Mouse (Mus musculus): ENCODE measurements at regions not wholly inside any gene's neighbourhood (a gene's known extent, or its start where the extent isn't known, plus 50 kb on each side); places are given as distances from the start of the nearest gene placed in this dataset.

GRCm38 (mm10) chr9:52591188-52591587 lies 88.4 kb downstream of the AI593442 start:
- DNase-seq (no peak), ATAC-seq (ENCODE audit: low FRiP score, low TSS enrichment) (no peak)
- Histone ChIP-seq H3K27ac (replicated peaks; ENCODE audit: low read depth, low read length) (no peak overlapping the region), H3K9ac (replicated peaks; ENCODE audit: low read length) (no peak overlapping the region), H3K9me3 (ENCODE audit: control insufficient read depth, low read length) (no peaks in the 10 kb centered on the region), H3K4me3 (replicated peaks; ENCODE audit: low read depth, low read length) (no peak overlapping the region), H3K4me2 (ENCODE audit: low read length) (no peak overlapping the region), H3K27me3 (ENCODE audit: control insufficient read depth, insufficient read depth, low read length) (no peaks in the 10 kb centered on the region), H3K36me3 (ENCODE audit: control insufficient read depth, insufficient read depth, low read length) (no peaks in the 10 kb centered on the region), H3K4me1 (ENCODE audit: control insufficient read depth, insufficient read depth, low read length) (no peaks in the 10 kb centered on the region)
- 43% methylated on average over 3 of the region's 3 CpGs for WGBS

DNA sequence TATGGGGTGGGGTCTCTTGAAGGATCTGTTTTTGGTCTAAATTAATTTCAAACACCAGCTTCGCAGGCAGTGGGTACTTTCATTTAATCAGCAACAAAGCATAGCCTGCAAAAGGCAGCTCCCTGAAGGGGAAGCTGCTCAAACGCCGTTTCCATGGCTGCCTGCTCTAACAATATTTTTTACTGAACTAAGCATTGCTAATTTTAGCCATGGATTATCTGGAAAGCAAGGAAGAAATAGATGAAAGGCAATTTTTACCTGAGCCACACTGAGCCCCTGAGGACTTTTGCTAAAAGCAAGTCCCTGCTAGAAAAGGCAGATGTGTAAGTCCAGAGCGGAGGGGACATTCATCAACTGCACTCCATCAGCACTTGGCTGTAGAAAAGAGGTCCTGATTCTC lies 105.5 kb downstream of the AI593442 start:
- H3K9me3 ChIP-seq (ENCODE audit: control insufficient read depth, low read length), result no peaks in the 10 kb centered on the region
- no peak overlapping the region for H3K9ac ChIP-seq (replicated peaks; ENCODE audit: low read length)
- ATAC-seq (ENCODE audit: low FRiP score, low TSS enrichment) (no peak), DNase-seq (peak; percentile 53)
- WGBS, result 52% methylated on average over 4 of the region's 4 CpGs
- no peaks in the 10 kb centered on the region for H3K4me1 ChIP-seq (ENCODE audit: control insufficient read depth, insufficient read depth, low read length)
- no peak overlapping the region for H3K4me3 ChIP-seq (replicated peaks; ENCODE audit: low read depth, low read length)
- H3K36me3 ChIP-seq (ENCODE audit: control insufficient read depth, insufficient read depth, low read length), result no peaks in the 10 kb centered on the region
- no peak overlapping the region for H3K4me2 ChIP-seq (ENCODE audit: low read length)
- no peaks in the 10 kb centered on the region for H3K27me3 ChIP-seq (ENCODE audit: control insufficient read depth, insufficient read depth, low read length)
- H3K27ac ChIP-seq (replicated peaks; ENCODE audit: low read depth, low read length), result peak overlapping the region; percentile 41; the same call in 1 of the 2 replicates

GRCm38 (mm10) chr9:52551577-52552281 lies 127.9 kb downstream of the AI593442 start:
- no peak overlapping the region for H3K9ac ChIP-seq (replicated peaks; ENCODE audit: low read length)
- H3K27me3 ChIP-seq (ENCODE audit: control insufficient read depth, insufficient read depth, low read length), result no peaks in the 10 kb centered on the region
- H3K9me3 ChIP-seq (ENCODE audit: control insufficient read depth, low read length), result no peaks in the 10 kb centered on the region
- no peaks in the 10 kb centered on the region for H3K4me1 ChIP-seq (ENCODE audit: control insufficient read depth, insufficient read depth, low read length)
- 48% methylated on average over 2 of the region's 2 CpGs for WGBS
- H3K27ac ChIP-seq (replicated peaks; ENCODE audit: low read depth, low read length), result no peak overlapping the region
- DNase-seq (peak; percentile 14), ATAC-seq (ENCODE audit: low FRiP score, low TSS enrichment) (no peak)
- no peak overlapping the region for H3K4me3 ChIP-seq (replicated peaks; ENCODE audit: low read depth, low read length)
- no peak overlapping the region for H3K4me2 ChIP-seq (ENCODE audit: low read length)
- H3K36me3 ChIP-seq (ENCODE audit: control insufficient read depth, insufficient read depth, low read length), result no peaks in the 10 kb centered on the region

DNA sequence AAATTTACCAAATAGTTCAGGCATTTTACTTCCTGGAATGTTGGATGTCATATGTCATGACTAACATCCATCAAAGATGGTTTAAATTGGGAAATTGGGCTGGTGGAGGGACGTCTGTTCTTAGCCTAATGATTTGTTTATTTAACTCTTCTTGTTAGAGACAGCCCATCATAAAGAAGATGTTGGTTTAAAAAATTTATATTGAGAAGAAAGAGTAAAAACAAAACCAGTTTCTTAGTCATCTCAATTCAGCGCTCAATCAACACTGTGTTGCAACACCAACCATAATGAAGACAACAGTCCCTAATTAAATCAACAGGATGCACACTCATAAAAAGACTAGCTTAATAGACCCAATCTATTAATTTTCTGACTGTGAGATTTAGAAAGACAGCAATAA lies 133.5 kb downstream of the AI593442 start:
- Histone ChIP-seq H3K4me2 (ENCODE audit: low read length) (no peak overlapping the region), H3K9me3 (ENCODE audit: control insufficient read depth, low read length) (no peaks in the 10 kb centered on the region), H3K4me1 (ENCODE audit: control insufficient read depth, insufficient read depth, low read length) (no peaks in the 10 kb centered on the region), H3K4me3 (replicated peaks; ENCODE audit: low read depth, low read length) (no peak overlapping the region), H3K9ac (replicated peaks; ENCODE audit: low read length) (no peak overlapping the region), H3K27ac (replicated peaks; ENCODE audit: low read depth, low read length) (no peak overlapping the region), H3K36me3 (ENCODE audit: control insufficient read depth, insufficient read depth, low read length) (no peaks in the 10 kb centered on the region), H3K27me3 (ENCODE audit: control insufficient read depth, insufficient read depth, low read length) (no peaks in the 10 kb centered on the region)
- no peak for DNase-seq
- 94% methylated on average over 2 of the region's 2 CpGs for WGBS
- no peak for ATAC-seq (ENCODE audit: low FRiP score, low TSS enrichment)

DNA sequence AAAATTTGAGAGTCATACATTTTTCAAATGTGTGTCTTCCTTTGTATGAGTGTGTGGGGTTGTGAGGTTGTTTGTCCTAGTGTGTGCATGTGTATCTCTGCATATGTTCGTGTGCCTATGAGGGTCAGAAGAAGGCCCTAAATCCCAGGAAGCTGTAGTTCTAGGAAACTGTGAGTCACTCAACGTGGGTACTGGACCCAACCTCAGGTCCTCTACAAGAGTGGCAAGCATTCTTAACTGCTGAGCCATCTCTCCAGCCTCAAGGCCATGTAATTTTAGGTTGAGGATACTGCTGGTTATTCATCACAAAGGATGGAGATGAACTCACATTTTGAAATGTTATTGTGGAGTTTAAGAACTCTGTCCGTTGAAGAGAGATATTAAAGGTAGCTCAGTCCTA lies 140.5 kb downstream of the AI593442 start:
- ATAC-seq (ENCODE audit: low FRiP score, low TSS enrichment), result no peak
- 84% methylated on average over 3 of the region's 3 CpGs for WGBS

DNA sequence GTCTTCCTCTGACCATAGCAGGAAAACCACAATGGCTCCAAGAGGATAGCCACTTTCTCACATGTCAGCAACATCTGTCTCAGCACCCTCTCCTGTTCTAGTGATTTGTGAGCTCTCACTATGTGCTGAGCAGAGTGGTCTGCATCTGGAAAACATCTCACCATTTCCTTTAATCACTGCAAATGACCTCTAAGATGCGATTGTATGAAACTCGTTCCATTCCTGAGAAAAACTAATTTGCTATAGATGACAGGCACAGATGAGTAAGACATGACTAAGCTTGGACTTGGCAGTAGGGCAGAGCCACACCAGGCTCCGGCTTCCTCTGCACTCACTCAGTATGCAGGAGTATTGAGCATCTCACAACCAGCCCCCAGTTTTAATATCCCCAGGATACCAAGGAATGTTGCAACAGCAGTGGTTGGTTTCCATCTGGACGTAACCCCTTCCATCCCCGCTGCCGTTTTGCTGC lies 150.1 kb downstream of the AI593442 start:
- ATAC-seq (ENCODE audit: low FRiP score, low TSS enrichment) (no peak), DNase-seq (no peak)
- Histone ChIP-seq H3K9ac (replicated peaks; ENCODE audit: low read length) (no peak overlapping the region), H3K4me2 (ENCODE audit: low read length) (no peak overlapping the region), H3K27me3 (ENCODE audit: control insufficient read depth, insufficient read depth, low read length) (no peaks in the 10 kb centered on the region), H3K27ac (replicated peaks; ENCODE audit: low read depth, low read length) (no peak overlapping the region), H3K36me3 (ENCODE audit: control insufficient read depth, insufficient read depth, low read length) (no peaks in the 10 kb centered on the region), H3K4me3 (replicated peaks; ENCODE audit: low read depth, low read length) (no peak overlapping the region), H3K4me1 (ENCODE audit: control insufficient read depth, insufficient read depth, low read length) (no peaks in the 10 kb centered on the region), H3K9me3 (ENCODE audit: control insufficient read depth, low read length) (no peaks in the 10 kb centered on the region)
- 93% methylated on average over 6 of the region's 6 CpGs for WGBS

More for the DNA sequence above, 140.5 kb downstream of the AI593442 start:
- DNase-seq, result no peak
- H3K9me3 ChIP-seq (ENCODE audit: control insufficient read depth, low read length), result no peaks in the 10 kb centered on the region
- H3K9ac ChIP-seq (replicated peaks; ENCODE audit: low read length), result no peak overlapping the region
- no peaks in the 10 kb centered on the region for H3K27me3 ChIP-seq (ENCODE audit: control insufficient read depth, insufficient read depth, low read length)
- no peak overlapping the region for H3K4me3 ChIP-seq (replicated peaks; ENCODE audit: low read depth, low read length)
- H3K4me2 ChIP-seq (ENCODE audit: low read length), result no peak overlapping the region
- no peak overlapping the region for H3K27ac ChIP-seq (replicated peaks; ENCODE audit: low read depth, low read length)
- H3K4me1 ChIP-seq (ENCODE audit: control insufficient read depth, insufficient read depth, low read length), result no peaks in the 10 kb centered on the region
- no peaks in the 10 kb centered on the region for H3K36me3 ChIP-seq (ENCODE audit: control insufficient read depth, insufficient read depth, low read length)

DNA sequence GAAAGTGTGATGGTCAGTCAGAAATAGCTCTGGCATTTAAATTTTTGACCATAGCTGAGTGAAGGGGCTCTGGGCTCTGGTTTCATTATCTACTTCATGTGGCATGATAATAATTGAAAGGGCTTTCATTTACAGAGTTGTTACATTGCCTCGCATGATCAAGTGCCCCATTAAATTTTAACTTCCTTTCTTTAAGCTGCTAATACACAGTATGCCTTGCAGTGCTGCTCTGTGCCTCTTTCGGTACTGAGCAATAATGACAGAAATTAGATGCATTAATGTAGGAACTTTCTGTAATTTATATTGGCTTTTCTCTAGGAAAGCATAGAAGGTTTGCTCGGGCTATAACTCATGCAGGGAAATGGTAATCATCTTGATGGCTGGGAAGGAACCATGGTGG lies 179.1 kb downstream of the AI593442 start:
- H3K27me3 ChIP-seq (ENCODE audit: control insufficient read depth, insufficient read depth, low read length), result no peaks in the 10 kb centered on the region
- DNase-seq (no peak), ATAC-seq (ENCODE audit: low FRiP score, low TSS enrichment) (no peak)
- no peak overlapping the region for H3K4me3 ChIP-seq (replicated peaks; ENCODE audit: low read depth, low read length)
- 67% methylated on average over 3 of the region's 3 CpGs for WGBS
- H3K9me3 ChIP-seq (ENCODE audit: control insufficient read depth, low read length), result no peaks in the 10 kb centered on the region
- H3K36me3 ChIP-seq (ENCODE audit: control insufficient read depth, insufficient read depth, low read length), result no peaks in the 10 kb centered on the region
- H3K27ac ChIP-seq (replicated peaks; ENCODE audit: low read depth, low read length), result no peak overlapping the region
- no peak overlapping the region for H3K4me2 ChIP-seq (ENCODE audit: low read length)
- H3K4me1 ChIP-seq (ENCODE audit: control insufficient read depth, insufficient read depth, low read length), result no peaks in the 10 kb centered on the region
- no peak overlapping the region for H3K9ac ChIP-seq (replicated peaks; ENCODE audit: low read length)

GRCm38 (mm10) chr9:52495483-52496270 lies 183.9 kb downstream of the AI593442 start:
- no peak overlapping the region for H3K27ac ChIP-seq (replicated peaks; ENCODE audit: low read depth, low read length)
- ATAC-seq (ENCODE audit: low FRiP score, low TSS enrichment), result no peak
- H3K4me1 ChIP-seq (ENCODE audit: control insufficient read depth, insufficient read depth, low read length), result no peaks in the 10 kb centered on the region
- H3K9me3 ChIP-seq (ENCODE audit: control insufficient read depth, low read length), result no peaks in the 10 kb centered on the region
- WGBS, result 61% methylated on average over 8 of the region's 8 CpGs
- peak; percentile 50 for DNase-seq
- no peak overlapping the region for H3K4me3 ChIP-seq (replicated peaks; ENCODE audit: low read depth, low read length)
- no peak overlapping the region for H3K9ac ChIP-seq (replicated peaks; ENCODE audit: low read length)
- H3K36me3 ChIP-seq (ENCODE audit: control insufficient read depth, insufficient read depth, low read length), result no peaks in the 10 kb centered on the region
- no peaks in the 10 kb centered on the region for H3K27me3 ChIP-seq (ENCODE audit: control insufficient read depth, insufficient read depth, low read length)
- H3K4me2 ChIP-seq (ENCODE audit: low read length), result no peak overlapping the region

Data from midbrain, embryonic 14.5 days (tissue).